Mouse (Mus musculus) kidney, embryonic 14.5 days (tissue): ENCODE measurements around the gene Eci1. TPM values are rescaled to one million over a fixed set of nuclear protein-coding genes. Genes with fewer than 3 reads are reported as not detected.

ENCODE experiments used
- ATAC-seq: fragments of 200-750 bp; cut with Nextera tagmentation; 2 replicates; pipeline ENCODE4 v1.8.0; 2017; ENCODE audit warnings: moderate number of reproducible peaks, mild to moderate bottlenecking, moderate TSS enrichment, moderate library complexity; ENCODE audit not compliant: low FRiP score, low TSS enrichment
- H3K27ac ChIP-seq: fragments of 300-500 bp; sonication (generic); 2 replicates; pipeline ENCODE4 v1.5.1; 2014; ENCODE audit warnings: low read depth, mild to moderate bottlenecking, low read length, moderate library complexity, mixed read lengths
- H3K27me3 ChIP-seq: fragments of 300-500 bp; sonication (generic); 2 replicates; pipeline ENCODE4 v1.6.1; 2014; ENCODE audit warnings: mild to moderate bottlenecking, low read length; ENCODE audit not compliant: control insufficient read depth, insufficient read depth
- H3K36me3 ChIP-seq: fragments of 300-500 bp; sonication (generic); 2 replicates; pipeline ENCODE4 v1.6.1; 2014; ENCODE audit warnings: low read length, mixed read lengths; ENCODE audit not compliant: control insufficient read depth, insufficient read depth
- H3K4me1 ChIP-seq: fragments of 300-500 bp; sonication (generic); 2 replicates; pipeline ENCODE4 v1.6.1; 2014; ENCODE audit warnings: low read length, mixed read lengths; ENCODE audit not compliant: control insufficient read depth, insufficient read depth
- H3K4me2 ChIP-seq: fragments of 300-500 bp; sonication (generic); replicated peaks from 2 replicates; pipeline ENCODE4 v1.6.1; 2014; ENCODE audit warnings: low read depth, mild to moderate bottlenecking, low read length
- H3K4me3 ChIP-seq: fragments of 300-500 bp; sonication (generic); 2 replicates; pipeline ENCODE4 v1.5.1; 2014; ENCODE audit warnings: mild to moderate bottlenecking, low read length
- H3K9ac ChIP-seq: fragments of 300-500 bp; sonication (generic); 2 replicates; pipeline ENCODE4 v1.6.1; 2014; ENCODE audit warnings: low read depth, mild to moderate bottlenecking, low read length, moderate library complexity
- H3K9me3 ChIP-seq: fragments of 300-500 bp; sonication (generic); 2 replicates; pipeline ENCODE4 v1.6.1; 2016; ENCODE audit warnings: low read length; ENCODE audit not compliant: control insufficient read depth
- WGBS: fragments of 180-500 bp; shearing (Covaris S2); extraction: QIAGEN DNeasy Blood & Tissue Kit; methylation state at CpG from one replicate; pipeline ENCODE4 v1.1.7; 2014; 5-methylcytosine and 5-hydroxymethylcytosine counted together
- polyA plus RNA-seq: library from polyadenylated mRNA; unstranded; fragments of >200 nt; fragmentation: Nextera tagmentation; extraction: Ambion mirVana; gene quantifications from 2 replicates; pipeline ENCODE4 v1.2.1, GENCODE M21; 2014

Eci1 gene
- 114 and 120 TPM in 2 replicates for polyA plus RNA-seq

DNA sequence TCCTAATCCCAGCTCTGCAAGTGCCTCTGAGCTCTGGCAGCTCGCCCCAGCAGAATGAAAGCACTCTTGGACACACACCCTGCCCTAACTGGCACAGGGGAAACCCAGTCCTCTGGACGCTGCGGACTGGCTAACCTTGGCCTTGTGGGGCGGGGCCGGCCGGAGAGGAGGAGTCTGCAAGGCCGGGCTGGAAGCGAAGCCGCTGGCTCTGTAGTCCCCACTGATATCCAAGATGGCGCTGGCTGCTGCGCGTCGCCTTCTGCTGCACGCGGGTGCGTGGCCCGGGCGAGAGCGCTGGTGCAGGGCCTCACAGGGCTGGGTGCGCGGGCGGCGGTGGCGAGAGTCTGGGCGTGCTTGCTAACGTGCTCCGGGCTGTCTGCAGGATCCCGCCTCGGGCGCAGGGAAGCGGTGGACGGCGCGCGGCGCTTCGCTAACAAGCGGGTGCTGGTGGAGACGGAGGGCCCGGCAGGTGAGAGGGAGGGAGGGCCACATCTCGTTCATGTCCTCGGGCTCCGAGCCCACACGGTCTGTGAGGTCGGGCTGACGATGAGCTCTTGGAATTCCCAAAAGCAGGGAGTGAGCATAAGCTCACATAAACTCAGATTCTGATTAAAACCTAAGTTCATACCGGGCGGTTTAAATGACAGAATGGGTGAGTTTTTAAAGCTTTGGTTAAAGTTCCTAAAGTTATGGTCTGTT lies at the start of gene Eci1:
Gene Eci1 (plus strand): TSS at position 171 of the 699 bp plus-strand sequence.
- H3K9me3 ChIP-seq: no peaks in the 10 kb centered on the region
- peak within 1 kb of the TSS; percentile 77 for H3K4me3 ChIP-seq
- H3K27ac ChIP-seq: peak within 1 kb of the TSS; percentile 95
- WGBS: under 1% methylated on average over 47 of the region's 48 CpGs
- peak; percentile 99 for ATAC-seq
- H3K4me2 ChIP-seq: peak within 1 kb of the TSS; percentile 53
- H3K27me3 ChIP-seq: no peaks in the 10 kb centered on the region
- H3K36me3 ChIP-seq: peaks cover 39% of the 10 kb centered on the region
- H3K9ac ChIP-seq: peak within 1 kb of the TSS; percentile 87
- H3K4me1 ChIP-seq: 0 out of 2 replicates have a peak, but pooled peaks cover 3% of the 10 kb centered on the region

DNA sequence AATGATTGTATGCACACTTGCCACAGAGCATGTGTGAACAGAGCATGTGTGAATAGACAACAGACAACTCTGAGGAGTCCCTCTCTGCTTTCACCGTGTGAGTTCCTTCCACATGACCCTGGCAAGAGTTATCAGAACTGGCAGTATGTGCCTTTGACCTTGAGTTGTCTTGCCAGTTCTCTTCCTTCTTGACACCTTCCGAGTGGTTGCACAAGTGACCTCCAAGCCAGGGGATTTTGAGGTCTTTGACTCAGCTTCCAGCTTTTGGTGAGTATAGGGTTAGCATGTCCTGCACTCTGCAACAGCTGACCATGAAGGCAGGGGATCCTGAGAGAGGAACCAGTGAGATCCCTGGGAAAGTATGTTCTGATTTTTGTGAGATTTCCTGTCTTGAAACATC lies 47.9 kb upstream of the Eci1 start:
- ATAC-seq: no peak
- Histone ChIP-seq H3K9me3 (no peaks in the 10 kb centered on the region), H3K4me1 (no peaks in the 10 kb centered on the region), H3K4me3 (no peak overlapping the region), H3K27me3 (no peaks in the 10 kb centered on the region), H3K27ac (no peak overlapping the region), H3K9ac (no peak overlapping the region), H3K36me3 (0 out of 2 replicates have a peak, but pooled peaks cover 4% of the 10 kb centered on the region), H3K4me2 (no peak overlapping the region)
- WGBS: 86% methylated on average over 2 of the region's 2 CpGs

DNA sequence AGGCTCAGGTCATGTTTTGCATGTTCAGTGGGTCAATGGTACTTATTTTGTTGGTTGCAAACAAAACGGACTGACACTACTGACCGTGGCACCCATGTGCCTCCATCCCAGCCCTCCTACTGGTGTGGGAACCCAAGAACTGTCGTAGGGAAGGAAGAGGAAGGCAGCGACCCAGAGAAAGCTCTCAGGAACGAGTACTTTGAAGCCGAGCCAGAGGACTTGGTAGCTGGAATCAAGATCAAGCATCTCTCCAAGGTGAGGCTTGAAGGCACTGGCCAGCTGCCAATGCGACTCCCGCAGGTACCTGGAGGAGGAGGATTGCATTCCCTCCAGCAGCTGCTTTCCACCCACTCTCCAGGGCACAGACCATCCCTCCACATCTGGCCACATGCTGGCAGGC lies 42.7 kb upstream of the Eci1 start:
- no peak for ATAC-seq
- 71% methylated on average over 8 of the region's 8 CpGs for WGBS
- H3K27me3 ChIP-seq: no peaks in the 10 kb centered on the region

DNA sequence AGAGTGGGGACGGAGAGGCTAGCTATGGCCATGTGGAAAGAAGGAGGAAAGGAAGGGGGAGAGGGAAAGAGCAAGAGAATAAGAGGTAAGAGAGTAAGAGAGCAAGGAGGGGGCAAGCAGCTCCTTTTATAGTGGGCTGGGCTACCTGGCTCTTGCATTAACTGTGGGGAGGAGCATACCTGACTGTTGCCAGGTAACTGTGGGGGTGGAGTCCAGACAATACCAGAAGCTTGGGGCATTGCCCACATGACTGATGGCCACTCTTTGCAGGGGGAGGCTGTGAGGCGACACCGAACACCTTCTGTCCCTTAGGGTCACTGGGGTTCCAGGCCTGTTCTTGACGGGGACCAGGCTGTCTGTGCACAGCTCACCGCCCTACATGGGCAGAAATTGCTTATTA lies 37.7 kb upstream of the Eci1 start:
- Histone ChIP-seq H3K36me3 (peaks cover 10% of the 10 kb centered on the region; the same call in 1 of the 2 replicates), H3K4me2 (no peak overlapping the region), H3K4me1 (no peaks in the 10 kb centered on the region), H3K9me3 (no peaks in the 10 kb centered on the region), H3K4me3 (no peak overlapping the region), H3K9ac (no peak overlapping the region), H3K27ac (no peak overlapping the region), H3K27me3 (no peaks in the 10 kb centered on the region)
- ATAC-seq: no peak
- 73% methylated on average over 5 of the region's 5 CpGs for WGBS

More for the DNA sequence above, 42.7 kb upstream of the Eci1 start:
- H3K9me3 ChIP-seq: no peaks in the 10 kb centered on the region
- no peak overlapping the region for H3K9ac ChIP-seq
- no peak overlapping the region for H3K4me2 ChIP-seq
- peaks cover 10% of the 10 kb centered on the region; the same call in 1 of the 2 replicates for H3K36me3 ChIP-seq
- no peak overlapping the region for H3K27ac ChIP-seq
- H3K4me3 ChIP-seq: no peak overlapping the region
- no peaks in the 10 kb centered on the region for H3K4me1 ChIP-seq

DNA sequence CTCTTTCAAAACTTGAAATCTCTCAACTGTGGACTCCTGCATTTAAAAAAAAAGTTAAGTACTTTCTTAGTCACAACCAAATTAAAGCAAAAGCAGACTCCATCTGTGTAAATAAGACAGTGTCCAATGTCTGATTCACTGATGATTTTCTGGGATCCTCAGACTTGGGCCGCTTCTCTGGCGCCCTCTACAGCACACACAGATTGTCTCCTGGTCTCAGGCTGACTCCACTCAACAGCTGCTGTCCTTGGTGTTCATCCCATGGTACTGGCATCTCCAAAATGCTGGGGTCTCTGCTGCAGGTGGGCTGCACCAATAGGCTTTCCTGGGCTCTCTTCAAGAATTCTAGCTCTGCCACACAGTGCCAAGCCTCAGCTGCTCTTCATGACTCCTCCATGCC lies 36.6 kb upstream of the Eci1 start:
- WGBS: 4% methylated on average over 2 of the region's 2 CpGs
- H3K4me1 ChIP-seq: no peaks in the 10 kb centered on the region
- H3K9me3 ChIP-seq: no peaks in the 10 kb centered on the region
- no peak overlapping the region for H3K4me2 ChIP-seq
- H3K27me3 ChIP-seq: no peaks in the 10 kb centered on the region
- no peak overlapping the region for H3K4me3 ChIP-seq
- peaks cover 6% of the 10 kb centered on the region; the same call in 1 of the 2 replicates for H3K36me3 ChIP-seq
- ATAC-seq: 0 out of 2 replicates have a peak, but pooled peaks have one; percentile 60
- H3K9ac ChIP-seq: no peak overlapping the region
- no peak overlapping the region for H3K27ac ChIP-seq

DNA sequence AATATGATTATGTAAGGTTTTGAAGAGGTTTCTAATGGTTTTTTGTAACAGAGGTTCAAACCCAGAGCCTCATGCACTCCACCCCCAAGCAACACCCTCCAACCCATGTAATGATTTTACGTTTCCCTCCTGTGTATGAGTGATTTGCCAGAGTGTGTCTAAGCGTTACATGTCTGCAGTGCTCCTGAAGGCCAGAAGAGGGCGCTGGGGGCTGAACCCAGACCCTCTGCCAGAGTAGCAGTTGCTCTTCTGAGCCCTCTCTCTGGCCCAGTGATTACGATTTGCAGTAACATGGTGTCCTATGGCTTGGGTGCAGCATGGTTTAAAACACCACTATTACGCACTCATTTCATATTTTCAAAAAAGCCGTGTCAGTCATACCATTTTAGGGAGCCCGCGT lies 35.3 kb upstream of the Eci1 start:
- ATAC-seq: no peak
- Histone ChIP-seq H3K4me1 (no peaks in the 10 kb centered on the region), H3K27me3 (no peaks in the 10 kb centered on the region), H3K27ac (no peak overlapping the region), H3K36me3 (peaks cover 6% of the 10 kb centered on the region; the same call in 1 of the 2 replicates), H3K4me3 (no peak overlapping the region), H3K9ac (no peak overlapping the region), H3K4me2 (no peak overlapping the region), H3K9me3 (no peaks in the 10 kb centered on the region)
- WGBS: 68% methylated on average over 8 of the region's 8 CpGs

DNA sequence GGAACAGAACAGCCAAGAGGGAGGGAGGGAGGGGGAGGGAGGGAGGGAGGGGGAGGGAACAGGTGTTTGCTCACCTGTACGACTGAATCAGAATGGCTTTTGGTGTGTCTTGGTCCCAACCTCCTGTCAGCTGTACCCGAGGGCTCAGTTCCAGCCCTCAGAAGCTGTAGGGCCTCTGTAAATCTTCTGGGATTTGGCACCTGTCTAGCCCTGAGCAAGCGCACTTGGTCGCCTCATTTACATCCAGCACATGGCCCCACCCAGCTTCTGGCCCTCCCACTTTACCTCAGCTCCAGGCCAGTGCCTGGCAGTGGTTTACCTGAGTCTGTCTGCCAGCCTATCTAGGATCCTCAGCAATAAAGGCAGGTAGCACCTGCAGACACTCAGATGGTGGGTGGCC lies 32.9 kb upstream of the Eci1 start:
- Histone ChIP-seq H3K4me2 (no peak overlapping the region), H3K4me3 (no peak overlapping the region), H3K4me1 (no peaks in the 10 kb centered on the region), H3K36me3 (no peaks in the 10 kb centered on the region), H3K9ac (no peak overlapping the region), H3K9me3 (no peaks in the 10 kb centered on the region), H3K27me3 (no peaks in the 10 kb centered on the region), H3K27ac (no peak overlapping the region)
- WGBS: 22% methylated on average over 4 of the region's 4 CpGs
- no peak for ATAC-seq

DNA sequence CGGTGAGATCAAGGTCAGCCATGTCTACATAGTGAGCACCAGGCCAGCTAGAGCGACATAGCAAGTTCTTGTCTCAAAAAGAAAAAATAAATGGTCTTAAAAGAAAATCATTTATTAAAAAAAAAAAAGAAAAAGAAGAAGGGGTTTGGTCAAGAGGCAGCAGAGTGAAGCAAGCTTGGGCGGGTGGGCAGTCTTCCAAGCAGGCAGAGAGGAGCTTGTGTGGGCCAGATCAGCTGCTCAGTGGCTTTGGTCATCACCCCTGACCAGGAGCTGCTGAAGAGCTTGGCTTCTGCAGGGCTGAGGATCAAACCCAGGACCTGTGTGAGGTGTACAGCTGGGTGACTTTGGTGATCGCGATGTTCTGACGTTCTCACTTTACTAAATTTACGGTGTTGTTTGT lies 32.0 kb upstream of the Eci1 start:
- Histone ChIP-seq H3K27me3 (no peaks in the 10 kb centered on the region), H3K9ac (no peak overlapping the region), H3K27ac (no peak overlapping the region), H3K4me1 (no peaks in the 10 kb centered on the region), H3K4me3 (no peak overlapping the region), H3K9me3 (no peaks in the 10 kb centered on the region), H3K36me3 (no peaks in the 10 kb centered on the region), H3K4me2 (no peak overlapping the region)
- ATAC-seq: no peak
- 73% methylated on average over 7 of the region's 7 CpGs for WGBS

DNA sequence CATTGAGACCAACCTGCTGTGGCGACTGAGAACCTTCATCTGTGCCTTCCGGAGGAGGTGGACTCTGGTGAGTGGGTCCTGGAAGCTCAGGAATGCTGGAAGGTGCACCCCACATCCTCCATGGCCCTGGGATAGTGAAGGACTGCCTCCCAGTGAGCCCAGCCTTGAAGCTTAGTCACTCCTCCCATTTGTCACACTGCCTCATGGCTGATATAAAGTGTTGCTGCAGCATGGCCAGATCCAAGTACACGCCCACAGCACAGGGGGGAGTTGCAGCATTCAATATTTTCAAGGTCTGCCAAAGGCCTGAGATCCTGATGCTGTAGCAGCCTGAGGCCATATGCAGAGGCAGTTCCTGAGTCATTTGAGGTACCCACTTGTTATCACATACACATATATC lies 24.1 kb upstream of the Eci1 start:
- Histone ChIP-seq H3K4me1 (no peaks in the 10 kb centered on the region), H3K27me3 (no peaks in the 10 kb centered on the region), H3K9me3 (no peaks in the 10 kb centered on the region), H3K4me2 (no peak overlapping the region), H3K4me3 (no peak overlapping the region), H3K9ac (no peak overlapping the region), H3K36me3 (peaks cover 8% of the 10 kb centered on the region; the same call in 1 of the 2 replicates), H3K27ac (no peak overlapping the region)
- 65% methylated on average over 3 of the region's 3 CpGs for WGBS
- no peak for ATAC-seq
